Mouse (Mus musculus): Measurements from ENCODE around the gene Gm20517.

Gm20517 gene

DNA sequence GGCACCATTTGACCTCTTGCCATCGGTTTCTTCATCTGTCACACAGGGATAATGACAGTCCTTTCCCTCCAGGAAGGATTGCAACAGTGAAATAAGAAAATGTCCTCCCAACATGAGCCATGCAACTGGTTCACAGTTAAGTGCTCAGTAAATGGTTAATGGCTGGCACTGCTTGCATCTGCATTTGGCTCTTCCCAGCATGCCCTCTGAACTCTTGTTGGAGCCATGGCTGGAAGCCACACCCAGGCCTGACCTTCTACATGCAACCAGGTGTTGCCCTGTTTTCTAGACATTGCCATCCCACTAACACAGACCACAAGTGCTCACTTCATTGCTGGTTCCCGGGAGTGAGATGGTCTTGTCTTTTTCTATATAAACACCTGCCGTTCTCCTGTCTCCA is 96.6 kb downstream of the Gm20517 start:
- no peak for DNase-seq (ENCODE audit: low read depth, low spot score)

DNA sequence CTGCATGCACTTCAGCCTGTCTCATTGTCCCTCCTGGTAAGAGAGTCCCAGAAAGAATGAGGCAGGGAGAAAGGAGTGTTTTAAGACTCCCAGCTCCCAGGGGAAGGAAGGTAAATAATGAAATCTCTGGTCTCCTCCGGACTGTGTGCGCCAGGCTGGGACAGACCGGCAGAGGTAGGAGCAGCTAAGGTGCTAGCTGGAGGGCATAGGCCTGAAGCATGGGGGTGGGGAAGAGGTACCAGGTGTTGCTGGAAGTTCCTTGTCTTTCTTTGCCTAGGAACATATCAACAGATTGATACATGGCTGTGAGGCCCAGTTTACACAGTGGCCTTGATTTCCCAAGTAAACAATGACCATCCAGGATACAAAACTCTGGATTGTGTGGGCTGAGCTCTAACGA is 97.6 kb downstream of the Gm20517 start:
- DNase-seq (ENCODE audit: low read depth, low spot score): no peak

DNA sequence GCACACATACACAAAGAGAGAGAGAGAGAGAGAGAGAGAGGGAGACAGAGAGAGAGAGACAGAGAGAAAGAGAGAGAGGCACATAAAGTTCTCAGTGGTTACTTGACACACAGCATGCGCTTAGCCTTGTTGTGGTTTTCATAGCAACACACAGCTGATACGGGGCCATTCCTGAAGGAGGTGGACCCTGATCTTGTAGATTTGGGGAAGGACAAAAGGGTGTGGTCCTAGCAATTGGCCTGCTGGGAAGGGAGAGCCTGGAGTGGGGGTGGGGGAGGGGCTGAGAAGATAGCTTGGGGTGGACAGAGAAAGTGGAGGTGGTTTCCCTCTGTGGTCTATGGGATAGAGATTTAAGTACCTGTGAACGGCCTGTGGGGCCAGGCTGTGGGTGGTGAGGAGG is 98.6 kb downstream of the Gm20517 start:
- no peak for DNase-seq (ENCODE audit: low read depth, low spot score)

DNA sequence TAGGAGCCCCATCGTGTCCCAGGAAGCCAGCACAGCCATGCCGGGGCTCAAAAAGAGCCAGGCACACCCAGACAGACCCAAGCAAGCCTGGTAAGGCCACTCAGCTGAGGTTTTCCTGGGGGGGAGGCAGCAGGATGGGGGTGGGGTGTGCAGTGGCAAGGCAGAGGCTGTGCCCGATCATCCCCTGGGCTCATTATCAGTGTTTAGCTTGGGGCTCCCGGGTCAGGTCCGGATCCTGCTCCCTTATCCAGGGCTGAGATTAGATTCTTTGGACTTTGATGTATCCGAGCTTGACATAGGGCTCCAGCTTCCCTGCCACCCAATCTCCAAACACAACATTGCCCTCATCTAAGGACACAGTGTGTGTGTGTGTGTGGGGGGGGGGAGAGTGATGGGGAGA is 100.5 kb downstream of the Gm20517 start:
- DNase-seq (ENCODE audit: low read depth, low spot score): no peak

DNA sequence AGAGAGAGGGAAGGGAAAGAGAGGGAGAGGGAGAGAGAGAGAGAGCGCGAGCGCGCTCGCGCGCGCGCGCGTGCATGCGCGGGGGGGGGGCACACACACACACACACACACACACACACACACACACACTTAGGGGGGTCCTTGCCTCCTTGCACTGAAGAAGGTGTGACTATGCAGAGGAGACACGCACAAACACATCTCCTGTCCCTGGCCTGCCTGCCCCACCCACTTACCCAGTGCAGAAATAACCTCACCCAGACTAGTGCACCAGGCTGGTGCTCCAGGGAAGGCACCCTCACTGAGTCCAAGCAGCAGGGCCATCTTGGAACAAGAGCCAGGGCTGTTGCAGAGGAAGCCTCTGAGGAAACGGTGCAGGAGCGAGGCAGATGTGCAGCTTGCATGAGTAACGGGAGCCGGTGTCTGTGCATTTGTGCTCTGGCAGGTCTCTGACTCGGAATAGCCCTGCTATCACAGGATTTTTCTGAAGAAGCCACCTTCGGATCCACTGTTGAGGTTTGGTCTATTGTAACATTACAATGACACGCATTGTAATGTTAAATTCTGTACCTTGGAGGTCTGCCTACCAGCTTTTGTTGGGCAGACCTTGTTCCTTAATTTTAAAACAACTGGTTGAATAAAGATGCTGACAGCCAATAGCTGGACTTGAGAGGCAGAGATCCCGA is 101.6 kb downstream of the Gm20517 start:
- no peak for DNase-seq (ENCODE audit: low read depth, low spot score)

DNA sequence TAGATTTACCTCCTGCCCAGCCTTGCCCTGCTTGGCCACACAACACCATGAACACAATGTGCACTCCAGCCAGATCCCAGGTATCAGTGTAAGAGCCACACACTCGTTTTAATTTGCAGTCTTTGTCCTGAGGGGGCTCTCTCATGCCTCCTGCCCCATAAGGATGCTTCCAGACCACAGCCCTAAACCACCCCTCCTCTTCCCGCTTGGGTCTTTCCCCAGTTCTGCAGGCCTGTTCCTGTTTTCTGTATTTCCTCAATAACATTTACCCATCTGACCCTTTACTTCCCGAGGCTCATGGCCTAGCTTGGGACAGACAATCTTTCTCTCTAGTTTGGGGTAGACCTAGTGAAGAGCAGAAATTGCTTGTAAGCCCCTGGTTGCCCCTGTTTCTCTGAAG is 103.6 kb downstream of the Gm20517 start:
- no peak for DNase-seq (ENCODE audit: low read depth, low spot score)

DNA sequence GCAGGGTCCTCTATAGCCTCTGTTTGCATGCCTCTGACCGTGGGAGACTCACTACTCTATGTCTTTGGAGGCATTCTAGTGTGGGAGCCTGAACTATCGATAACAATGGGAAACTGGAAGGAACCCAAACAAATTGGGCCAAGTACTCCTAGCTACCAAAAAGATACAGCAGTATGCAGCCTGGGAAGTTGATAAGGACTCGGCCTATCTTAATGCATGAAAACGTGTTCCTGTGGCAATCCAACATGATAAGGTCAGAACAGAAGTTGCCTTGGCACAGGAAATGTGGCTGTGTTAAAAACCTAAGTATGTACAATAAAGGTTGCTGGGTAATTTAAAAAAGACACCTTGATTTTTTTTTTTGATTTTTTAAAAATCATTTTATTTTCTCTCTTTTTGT is 109.8 kb downstream of the Gm20517 start:
- no peak for DNase-seq (ENCODE audit: low read depth, low spot score)

DNA sequence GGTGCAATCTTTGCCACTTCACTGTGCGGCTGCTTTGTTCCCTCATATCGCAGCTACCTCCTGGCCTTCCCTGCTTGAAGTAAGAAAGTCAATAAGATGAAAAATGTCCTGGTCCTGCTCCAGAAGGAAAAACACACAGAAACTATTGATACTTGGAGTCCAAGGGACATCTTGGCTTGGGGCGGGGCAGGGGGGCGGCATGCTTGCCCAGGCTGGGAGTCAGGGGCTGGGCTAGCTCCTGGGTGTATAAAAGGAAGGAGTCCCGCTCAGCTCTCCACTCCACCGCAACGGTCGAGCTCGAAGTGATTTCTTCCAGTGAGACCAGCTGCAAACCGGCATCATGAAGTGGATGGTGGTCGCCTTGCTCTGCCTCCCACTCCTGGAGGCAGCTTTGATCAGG is 115.2 kb downstream of the Gm20517 start, which contains the start of gene Pgc:
TSS of gene Pgc (plus strand) at position 277 of the 400 bp plus-strand sequence.
- DNase-seq (ENCODE audit: low read depth, low spot score): no peak

DNA sequence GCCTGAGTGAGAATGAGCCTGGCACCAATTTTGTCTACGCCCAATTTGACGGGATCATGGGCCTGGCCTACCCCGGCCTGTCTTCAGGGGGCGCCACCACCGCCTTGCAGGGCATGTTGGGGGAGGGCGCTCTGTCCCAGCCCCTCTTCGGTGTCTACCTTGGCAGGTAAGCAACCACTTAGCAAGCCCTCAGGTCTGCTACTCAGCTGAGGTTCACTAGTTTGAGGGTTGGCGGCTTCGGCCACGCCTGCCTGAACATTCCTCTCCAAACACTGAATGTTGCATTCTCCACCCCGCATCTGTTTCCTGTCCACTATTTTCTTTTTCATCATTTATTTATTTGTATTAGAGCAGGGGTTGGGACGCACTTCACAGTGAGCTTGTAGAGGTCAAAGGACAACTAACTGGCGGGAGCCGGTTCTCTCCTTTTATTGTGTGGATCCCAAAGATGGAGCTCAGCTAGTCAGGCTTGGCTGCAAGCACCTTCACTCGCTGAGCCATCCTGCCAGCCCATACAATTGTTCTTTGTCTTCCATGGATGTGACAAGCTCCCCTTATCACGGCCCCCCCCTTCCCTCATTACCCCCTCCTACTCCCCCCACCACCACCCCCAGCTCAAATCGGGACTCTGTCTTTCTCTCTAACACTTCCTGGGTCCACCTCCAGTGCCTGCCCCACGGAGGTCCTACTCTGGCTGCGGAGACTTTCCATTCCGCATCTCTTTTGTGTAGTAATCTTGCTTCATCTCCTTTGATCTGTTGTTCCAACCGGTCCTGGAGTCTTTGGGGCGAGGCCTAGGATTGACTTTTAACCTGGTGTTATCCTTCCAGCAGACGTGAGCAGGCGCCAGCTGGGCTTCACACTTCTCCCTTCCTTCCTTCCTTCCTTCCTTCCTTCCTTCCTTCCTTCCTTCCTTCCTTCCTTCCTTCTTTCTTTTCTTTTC is 119.5 kb downstream of the Gm20517 start:
- no peak for DNase-seq (ENCODE audit: low read depth, low spot score)

All from telencephalon, adult 2 months (tissue).